Mouse (Mus musculus) cerebellum, adult 9-11 months (tissue): ENCODE data around the gene Eddm3b.
"Not testable (repeated sequence)": the region's sequence is repeated elsewhere in the genome, so short reads cannot be mapped to it uniquely, and the experiment has no call there.

Experiments
- DNase-seq: peaks from one replicate; pipeline ENCODE4 v3.0.0; 2022

The Eddm3b gene

DNA sequence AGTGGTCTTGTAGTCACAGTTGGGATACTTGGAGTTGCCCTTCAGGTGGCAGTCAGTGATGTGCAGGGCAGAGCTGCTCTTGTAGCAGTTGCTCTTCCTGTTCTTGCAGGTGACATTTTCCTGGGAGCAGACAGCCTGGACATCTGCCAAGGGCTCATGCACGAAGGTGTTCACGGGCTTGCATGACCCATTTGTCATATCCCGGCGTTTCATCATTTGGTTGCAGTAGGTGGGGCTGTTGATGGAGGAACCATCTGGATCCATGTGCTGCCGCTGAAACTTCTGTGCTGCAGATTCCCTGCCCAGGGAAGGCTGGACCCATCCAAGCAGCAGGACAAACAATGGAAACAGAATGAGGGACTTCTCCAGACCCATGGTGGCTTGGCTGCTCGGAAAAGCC lies 31.3 kb downstream of the Eddm3b start:
- no peak for DNase-seq

DNA sequence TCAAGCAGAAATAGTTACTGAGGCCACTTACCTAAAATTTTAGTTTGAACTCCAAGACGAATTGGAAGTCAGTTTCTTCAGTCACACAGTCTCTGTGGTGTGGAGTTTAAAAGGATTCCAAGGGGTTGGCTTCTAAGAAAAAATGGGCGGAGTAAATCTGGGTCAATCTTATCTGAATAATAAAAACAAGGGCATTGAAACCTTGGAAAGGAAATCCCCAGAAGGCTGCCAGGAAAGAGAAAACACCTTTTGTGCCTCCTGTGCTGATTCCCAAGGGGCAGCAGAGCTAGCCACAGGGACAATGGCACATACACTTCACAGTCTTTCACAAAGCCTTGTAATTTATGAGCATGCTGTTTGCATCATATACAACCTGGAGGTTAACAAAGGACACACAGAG lies 32.5 kb downstream of the Eddm3b start, which contains the start of gene Rnase1:
TSS of gene Rnase1 (minus strand) at position 101 of the 400 bp plus-strand sequence.
- no peak for DNase-seq

DNA sequence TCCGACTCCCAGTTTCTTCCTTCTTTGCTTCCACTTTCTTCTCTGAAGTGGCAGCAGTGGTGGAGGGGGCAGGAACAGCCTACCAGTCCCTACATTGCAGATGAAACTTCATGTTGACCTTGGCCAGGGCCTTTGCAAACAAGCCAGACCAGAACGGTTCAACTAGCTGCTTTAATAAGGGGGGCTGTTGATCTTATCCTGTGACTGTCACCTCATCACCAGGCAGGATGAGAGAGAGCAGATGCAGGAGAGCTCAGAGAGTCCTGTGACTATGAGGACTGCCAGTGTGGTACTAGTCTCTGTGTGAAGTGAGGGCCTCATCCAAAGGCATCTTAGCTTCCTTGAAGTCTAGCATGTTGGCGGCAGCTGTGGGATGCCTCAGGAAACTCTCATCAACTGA lies 33.8 kb downstream of the Eddm3b start:
- no peak for DNase-seq

GRCm38 (mm10) chr14:51149164-51149563 lies 34.9 kb downstream of the Eddm3b start:
- DNase-seq: no peak

DNA sequence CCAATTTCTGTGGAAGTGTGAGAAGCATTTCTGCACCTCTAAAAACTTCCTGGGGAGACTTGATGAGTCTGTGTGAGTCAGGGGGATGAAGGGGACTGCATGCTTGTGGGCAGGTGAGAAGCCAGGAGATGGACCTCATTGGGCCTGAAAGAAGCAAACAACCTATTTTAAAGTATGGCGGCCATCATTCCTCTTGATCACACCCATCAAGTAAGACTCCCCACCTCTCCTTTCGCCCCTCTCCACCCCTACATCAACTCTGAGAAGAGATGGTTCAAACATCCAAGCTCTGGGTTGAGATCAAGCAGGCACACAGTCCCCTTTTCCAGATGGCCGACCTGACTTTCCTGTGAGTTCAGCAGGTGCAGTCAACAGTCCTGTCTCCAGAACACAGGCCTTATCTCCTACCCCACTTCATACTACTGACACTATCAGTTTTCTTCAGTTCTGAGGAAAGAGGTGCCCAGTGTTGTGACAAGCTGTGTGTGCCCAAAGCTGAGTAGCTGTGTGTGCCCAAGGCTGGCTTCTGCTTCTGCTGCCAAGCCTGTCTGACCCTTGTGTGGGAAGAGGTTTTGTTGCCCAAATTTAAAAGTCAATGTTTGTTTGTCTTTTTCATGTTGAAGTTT lies 36.1 kb downstream of the Eddm3b start:
- DNase-seq: no peak

- DNase-seq: no peak
These were observed 38.1 kb downstream of the Eddm3b start for GRCm38 (mm10) chr14:51152249-51152870.

DNA sequence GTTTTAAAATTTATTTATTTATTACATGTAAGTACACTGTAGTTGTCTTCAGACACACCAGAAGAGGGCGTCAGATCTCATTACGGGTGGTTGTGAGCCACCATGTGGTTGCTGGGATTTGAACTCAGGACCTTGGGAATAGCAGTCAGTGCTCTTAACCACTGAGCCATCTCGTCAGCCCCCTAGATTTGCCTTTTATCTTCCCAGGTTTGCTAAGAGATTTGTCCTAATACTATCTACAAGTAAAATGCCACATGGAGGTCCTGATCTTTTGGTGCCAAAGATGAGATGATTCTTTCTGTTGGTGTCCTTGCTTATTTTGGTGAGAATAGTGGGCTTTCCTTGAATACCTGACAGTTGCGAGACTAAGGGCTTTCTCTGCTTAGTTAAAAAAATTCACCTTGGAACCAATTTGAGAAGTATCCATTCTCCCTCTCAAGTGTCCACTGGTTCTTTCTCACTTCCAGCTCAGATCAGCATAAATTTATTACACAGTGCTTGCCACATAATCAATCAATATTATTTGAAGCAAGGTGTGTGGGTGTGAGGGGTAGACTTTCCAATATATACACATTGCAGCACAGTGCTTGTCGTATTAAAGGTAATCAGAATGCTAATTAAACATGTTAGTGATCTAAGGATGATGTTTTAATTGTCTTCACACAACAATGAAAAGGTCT lies 42.0 kb downstream of the Eddm3b start:
- DNase-seq: no peak

DNA sequence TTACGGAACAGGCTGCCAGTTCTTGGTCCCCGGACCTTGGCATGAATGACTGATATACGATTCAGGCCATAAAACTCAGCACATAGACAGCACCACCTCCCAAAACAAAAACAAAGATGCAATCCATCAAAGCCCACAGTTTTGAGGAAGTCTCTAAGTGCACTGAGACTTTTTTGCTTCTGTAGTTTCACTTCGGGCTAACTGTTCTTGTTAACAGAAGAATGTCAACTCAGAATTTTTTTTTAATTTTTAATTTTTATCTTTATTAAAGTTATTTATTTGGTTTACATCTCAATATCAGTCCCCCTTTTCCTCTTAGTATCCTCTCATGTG lies 42.5 kb downstream of the Eddm3b start:
- DNase-seq: no peak

DNA sequence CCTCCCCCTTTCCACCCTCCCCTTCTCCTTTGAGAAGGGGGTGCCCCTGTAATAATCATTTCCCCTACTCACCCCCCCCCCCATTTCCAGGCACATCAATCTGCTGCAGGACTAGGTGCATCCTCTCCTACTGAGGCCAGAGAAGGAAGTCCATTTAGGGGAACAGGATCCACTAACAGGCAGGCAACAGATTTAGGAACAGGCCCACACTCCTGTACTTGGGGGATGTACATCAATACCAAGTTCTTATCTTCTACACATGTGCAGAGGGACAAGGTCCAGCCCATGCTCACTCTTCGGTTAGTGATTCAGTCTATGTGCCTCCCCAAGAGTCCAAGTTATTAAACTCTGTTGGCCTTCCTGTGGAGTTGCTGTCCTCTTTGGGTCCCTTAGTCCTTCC lies 42.8 kb downstream of the Eddm3b start:
- DNase-seq: no peak

- not testable (repeated sequence) for DNase-seq
These were observed 47.8 kb downstream of the Eddm3b start, which contains the start of gene Rnase2b for GRCm38 (mm10) chr14:51161976-51162375. TSS of gene Rnase2b (plus strand) at chr14:51162260.

- DNase-seq: not testable (repeated sequence)
These were observed 49.1 kb downstream of the Eddm3b start for GRCm38 (mm10) chr14:51163323-51163722.

DNA sequence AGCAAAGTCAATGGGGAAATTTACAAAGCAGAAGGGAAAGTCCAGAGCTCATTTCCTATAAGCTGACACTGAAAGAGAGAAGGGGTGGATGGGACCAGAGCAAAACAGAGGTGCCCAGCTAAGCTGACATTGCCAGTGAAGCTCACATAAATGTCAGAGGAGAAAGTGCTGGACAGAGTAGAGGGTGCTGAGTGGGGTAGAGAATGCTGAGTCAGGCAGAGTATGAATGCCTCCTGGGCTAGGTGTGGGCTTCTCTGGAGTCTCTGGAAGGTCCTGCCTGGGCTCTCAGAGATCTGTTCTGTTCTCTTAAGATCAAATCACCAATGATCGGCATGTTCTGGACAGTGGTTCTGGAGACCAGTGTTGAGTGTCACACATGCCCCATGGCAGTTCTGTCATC lies 51.2 kb downstream of the Eddm3b start:
- no peak for DNase-seq

DNA sequence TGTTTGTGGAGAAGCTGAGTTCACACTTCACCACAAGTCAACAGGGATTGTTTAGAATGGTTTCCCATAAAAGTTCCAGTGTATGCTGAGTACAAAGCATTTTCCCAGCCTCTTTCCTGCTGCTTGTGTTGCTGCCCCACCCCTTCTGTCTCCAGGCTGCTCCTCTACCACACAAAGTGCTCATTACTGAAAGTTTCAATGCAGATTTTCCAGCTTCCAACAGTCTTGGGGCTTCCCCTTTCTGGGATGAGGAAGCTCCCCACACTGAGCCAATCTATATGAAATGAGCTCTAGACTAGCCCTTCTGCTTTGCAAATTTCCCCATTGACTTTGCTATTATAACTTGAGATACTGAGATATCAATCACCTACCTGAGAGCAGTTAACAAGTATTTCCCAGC lies 51.8 kb downstream of the Eddm3b start:
- no peak for DNase-seq
